In genomic region chr17:24150824-24151223, GRCm38 (mm10) we compare ENCODE assay signal across 8 mouse cellular contexts. TPM values are rescaled to one million over a fixed set of nuclear protein-coding genes. Genes with fewer than 3 reads are reported as not detected.
DNase-seq lines count a peak whose midpoint lies in the region; ATAC-seq lines count a peak whose summit lies in the region.

Pdpk1 (minus strand) TSS chr17:24150924.

- ATAC-seq in inflammation-experienced regulatory T-cells, adult 6 months = no peak
- no peak for ATAC-seq in megakaryocyte progenitor cell, adult 5-6 weeks (replicated peaks; ENCODE audit: poor library complexity)

- no peak for DNase-seq in heart, adult 18-20 months
- no peak for DNase-seq in heart, adult 11 months
- no peak for DNase-seq in adrenal gland, postnatal 10 days
- no peak for DNase-seq in gastrocnemius, adult 8-10 months (ENCODE audit: low spot score in 2 of 2)
- DNase-seq in right cerebral cortex, adult 2 months (ENCODE audit: low spot score in 2 of 2) = no peak
- DNase-seq in urinary bladder, postnatal 4 days (ENCODE audit: low spot score in 2 of 2) = no peak

RNA-seq across cellular contexts. Expression of gene Pdpk1, which starts in this region (rescaled TPM):
- 10 to 100 TPM; 39.7 to 41.1 TPM for total RNA-seq in heart, adult 18-20 months (2021)
- 10 to 100 TPM; 46.8 to 53.3 TPM for total RNA-seq in adrenal gland, postnatal 10 days (2021)
- 10 to 100 TPM; 36.6 to 43.2 (median 39.8) TPM for total RNA-seq in gastrocnemius, adult 8-10 months (2022)
- 10 to 100 TPM; 34.1 to 47.4 (median 39.7) TPM for polyA plus RNA-seq in inflammation-experienced regulatory T-cells, adult 6 months (2017; shearing (Covaris generic))
- 33.3 and 36.3 TPM in 2 replicates for total RNA-seq in megakaryocyte progenitor cell, adult 5-6 weeks (2015)
- total RNA-seq in megakaryocyte progenitor cell, adult 5-6 weeks (2017) = 41.1 and 49.5 TPM in 2 replicates
